Mouse (Mus musculus) stomach, postnatal 0 days (tissue): ENCODE data around the gene 1700029F12Rik.

Experiments
- CTCF ChIP-seq: IDR thresholded peaks from 2 replicates; pipeline ENCODE4 v1.5.1; 2016; ENCODE audit warnings: antibody characterized with exemption, low read depth, mild to moderate bottlenecking, moderate library complexity
- EP300 ChIP-seq: optimal IDR thresholded peaks from 2 replicates; pipeline ENCODE3; 2016; ENCODE audit warnings: antibody characterized with exemption

GRCm38 (mm10) chr13:97014366-97014765 is 19.8 kb downstream of the 1700029F12Rik start:
- TF ChIP-seq CTCF, result no peak
- no peak for TF ChIP-seq EP300
